Mouse (Mus musculus) intestine, embryonic 16.5 days (tissue): ENCODE measurements at regions not wholly inside any gene's neighbourhood (a gene's known extent, or its start where the extent isn't known, plus 50 kb on each side); places are given as distances from the start of the nearest gene placed in this dataset.

Experiments
- ATAC-seq: fragments of 200-750 bp; cut with Nextera tagmentation; 2 replicates; pipeline ENCODE4 v1.8.0; 2017; ENCODE audit warnings: moderate TSS enrichment, moderate library complexity
- H3K27ac ChIP-seq: fragments of 300-500 bp; sonication (generic); 2 replicates; pipeline ENCODE4 v1.5.1; 2014; ENCODE audit warnings: mild to moderate bottlenecking, low read length
- H3K27me3 ChIP-seq: fragments of 300-500 bp; sonication (generic); replicated peaks from 2 replicates; pipeline ENCODE4 v1.6.1; 2014; ENCODE audit warnings: low read length, control low read depth, mixed read lengths; ENCODE audit not compliant: control insufficient read depth, insufficient read depth
- H3K36me3 ChIP-seq: fragments of 300-500 bp; sonication (generic); 2 replicates; pipeline ENCODE4 v1.6.1; 2014; ENCODE audit warnings: low read length, control low read depth; ENCODE audit not compliant: control insufficient read depth, insufficient read depth
- H3K4me1 ChIP-seq: fragments of 300-500 bp; sonication (generic); 2 replicates; pipeline ENCODE4 v1.6.1; 2014; ENCODE audit warnings: low read length, control low read depth, mixed read lengths; ENCODE audit not compliant: control insufficient read depth, insufficient read depth
- H3K4me2 ChIP-seq: fragments of 300-500 bp; sonication (generic); 2 replicates; pipeline ENCODE4 v1.6.1; 2014; ENCODE audit warnings: low read depth, low read length, control low read depth
- H3K4me3 ChIP-seq: fragments of 300-500 bp; sonication (generic); 2 replicates; pipeline ENCODE4 v1.5.1; 2014; ENCODE audit warnings: mild to moderate bottlenecking, low read length
- H3K9ac ChIP-seq: fragments of 300-500 bp; sonication (generic); 2 replicates; pipeline ENCODE4 v1.6.1; 2014; ENCODE audit warnings: low read depth, low read length
- H3K9me3 ChIP-seq: fragments of 300-500 bp; sonication (generic); 2 replicates; pipeline ENCODE4 v1.6.1; 2016; ENCODE audit warnings: low read length, control low read depth; ENCODE audit not compliant: control insufficient read depth
- WGBS: fragments of 180-500 bp; shearing (Covaris S2); extraction: QIAGEN DNeasy Blood & Tissue Kit; methylation state at CpG from one replicate; pipeline ENCODE4 v1.1.7; 2014; 5-methylcytosine and 5-hydroxymethylcytosine counted together

DNA sequence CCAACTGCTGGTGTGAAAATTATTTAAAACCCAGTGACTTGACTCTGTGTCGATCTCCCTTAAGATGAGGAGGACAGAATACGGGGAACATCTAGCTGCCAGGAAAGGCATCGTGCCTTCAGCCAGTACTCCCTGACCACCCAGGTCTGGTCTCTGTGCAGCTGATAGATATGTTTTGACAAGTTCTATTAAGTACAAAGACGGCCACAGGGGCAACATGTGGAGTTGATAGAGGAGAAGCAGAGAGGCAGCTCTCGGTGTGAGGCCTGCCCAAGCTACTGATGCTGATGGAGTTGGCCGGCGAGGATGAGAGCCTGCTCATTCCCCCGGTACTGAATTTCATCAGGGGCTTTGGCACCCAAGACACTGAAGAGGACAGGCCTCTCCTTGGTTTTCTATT is 154.1 kb upstream of the 3110018I06Rik start:
- H3K27me3 ChIP-seq = no peaks in the 10 kb centered on the region
- ATAC-seq = no peak
- H3K27ac ChIP-seq = no peak overlapping the region
- H3K36me3 ChIP-seq = no peaks in the 10 kb centered on the region
- H3K4me3 ChIP-seq = no peak overlapping the region
- H3K4me2 ChIP-seq = no peak overlapping the region
- no peaks in the 10 kb centered on the region for H3K4me1 ChIP-seq
- 78% methylated on average over 8 of the region's 8 CpGs for WGBS
- H3K9ac ChIP-seq = no peak overlapping the region
- no peaks in the 10 kb centered on the region for H3K9me3 ChIP-seq

DNA sequence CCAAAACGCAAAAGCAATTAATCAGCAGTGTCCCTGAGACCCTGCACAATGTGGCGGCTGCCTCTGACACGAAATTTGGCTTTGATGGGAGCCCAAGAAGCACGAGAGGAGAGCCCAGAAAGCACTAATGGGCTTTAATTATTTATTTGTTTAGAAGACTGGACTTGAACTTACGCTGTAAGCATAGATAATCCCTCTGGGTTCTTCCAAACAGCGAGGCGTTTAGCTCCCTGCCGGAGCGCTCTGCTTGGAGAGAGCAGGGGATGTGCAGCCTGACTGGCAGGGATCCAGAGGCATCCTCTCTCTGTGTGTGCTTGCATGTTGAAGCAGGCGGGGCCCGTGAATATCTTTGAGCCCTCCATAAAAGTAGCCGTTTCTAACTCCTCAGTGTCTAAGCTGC is 153.3 kb upstream of the 3110018I06Rik start:
- ATAC-seq = no peak
- Histone ChIP-seq H3K27ac (no peak overlapping the region), H3K9ac (no peak overlapping the region), H3K27me3 (no peaks in the 10 kb centered on the region), H3K4me3 (no peak overlapping the region), H3K36me3 (no peaks in the 10 kb centered on the region), H3K4me2 (no peak overlapping the region), H3K9me3 (no peaks in the 10 kb centered on the region), H3K4me1 (no peaks in the 10 kb centered on the region)
- WGBS = 50% methylated on average over 12 of the region's 12 CpGs

DNA sequence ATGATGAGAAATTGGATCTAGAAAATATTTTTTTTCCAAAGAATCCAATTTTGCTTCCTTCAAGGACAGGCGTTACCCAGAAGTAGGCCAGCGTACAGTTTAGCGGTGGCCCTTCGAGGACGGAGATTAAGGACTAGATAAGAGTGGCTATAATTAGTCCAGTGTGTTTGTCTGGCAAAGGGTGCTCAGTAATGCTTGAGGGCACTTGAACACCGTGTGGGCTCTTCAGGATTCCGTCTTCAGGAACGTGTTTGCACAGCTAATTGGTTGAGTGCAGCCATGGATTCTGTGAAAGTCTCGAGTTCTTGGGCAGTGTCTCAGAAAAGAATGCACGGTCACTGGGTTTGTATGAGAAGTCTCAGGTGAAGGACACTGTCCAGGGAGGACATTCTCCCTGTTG is 149.7 kb upstream of the 3110018I06Rik start:
- H3K27ac ChIP-seq = no peak overlapping the region
- no peak overlapping the region for H3K4me2 ChIP-seq
- H3K36me3 ChIP-seq = no peaks in the 10 kb centered on the region
- ATAC-seq = no peak
- no peaks in the 10 kb centered on the region for H3K9me3 ChIP-seq
- H3K4me3 ChIP-seq = no peak overlapping the region
- H3K27me3 ChIP-seq = no peaks in the 10 kb centered on the region
- H3K9ac ChIP-seq = no peak overlapping the region
- H3K4me1 ChIP-seq = no peaks in the 10 kb centered on the region
- WGBS = 80% methylated on average over 10 of the region's 10 CpGs

DNA sequence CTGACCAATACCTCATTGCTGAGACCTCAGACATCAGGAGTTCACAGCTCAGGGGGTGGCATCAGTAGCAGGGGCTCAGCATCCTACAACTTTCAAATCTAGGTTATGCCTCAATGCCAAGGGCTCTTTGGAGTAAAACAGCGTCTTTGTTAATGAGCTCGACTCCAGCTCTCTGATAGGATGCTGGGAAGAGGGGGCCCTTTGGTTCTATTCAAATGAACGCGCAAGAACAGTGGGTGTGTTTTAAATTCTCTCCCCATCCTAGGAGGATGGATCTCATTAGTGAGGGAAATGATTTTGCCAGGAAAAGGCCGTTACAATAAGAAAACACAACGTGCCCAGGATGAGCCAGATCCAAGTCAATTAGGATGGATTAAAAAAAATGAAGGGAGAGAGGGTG is 132.2 kb upstream of the 3110018I06Rik start:
- 78% methylated on average over 6 of the region's 6 CpGs for WGBS
- H3K4me1 ChIP-seq = no peaks in the 10 kb centered on the region
- no peaks in the 10 kb centered on the region for H3K27me3 ChIP-seq
- no peak overlapping the region for H3K27ac ChIP-seq
- no peaks in the 10 kb centered on the region for H3K36me3 ChIP-seq
- no peak overlapping the region for H3K4me2 ChIP-seq
- no peak for ATAC-seq
- H3K4me3 ChIP-seq = no peak overlapping the region
- no peak overlapping the region for H3K9ac ChIP-seq
- H3K9me3 ChIP-seq = no peaks in the 10 kb centered on the region

DNA sequence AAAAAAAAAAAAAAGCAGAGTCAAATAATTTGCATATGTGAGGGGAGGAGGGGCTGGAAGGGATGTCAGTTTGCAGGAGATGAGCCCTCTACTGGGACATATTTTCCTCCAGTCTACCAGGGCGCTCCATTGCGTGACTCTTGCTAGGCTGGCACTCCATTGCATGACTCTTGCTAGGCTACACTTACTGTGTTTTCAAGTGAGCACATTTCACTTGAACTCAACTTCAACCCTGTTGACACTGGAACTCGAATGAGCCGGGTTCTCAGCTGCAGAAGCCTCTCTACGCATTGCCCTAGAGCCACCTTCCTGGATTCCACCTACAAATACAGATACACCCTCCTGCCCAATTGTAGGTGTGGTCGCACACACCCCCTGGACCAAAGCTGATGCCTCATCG is 131.5 kb upstream of the 3110018I06Rik start:
- no peak for ATAC-seq
- Histone ChIP-seq H3K9me3 (no peaks in the 10 kb centered on the region), H3K4me3 (no peak overlapping the region), H3K4me1 (no peaks in the 10 kb centered on the region), H3K36me3 (no peaks in the 10 kb centered on the region), H3K27me3 (no peaks in the 10 kb centered on the region), H3K27ac (no peak overlapping the region), H3K9ac (no peak overlapping the region), H3K4me2 (no peak overlapping the region)
- 88% methylated on average over 7 of the region's 7 CpGs for WGBS

DNA sequence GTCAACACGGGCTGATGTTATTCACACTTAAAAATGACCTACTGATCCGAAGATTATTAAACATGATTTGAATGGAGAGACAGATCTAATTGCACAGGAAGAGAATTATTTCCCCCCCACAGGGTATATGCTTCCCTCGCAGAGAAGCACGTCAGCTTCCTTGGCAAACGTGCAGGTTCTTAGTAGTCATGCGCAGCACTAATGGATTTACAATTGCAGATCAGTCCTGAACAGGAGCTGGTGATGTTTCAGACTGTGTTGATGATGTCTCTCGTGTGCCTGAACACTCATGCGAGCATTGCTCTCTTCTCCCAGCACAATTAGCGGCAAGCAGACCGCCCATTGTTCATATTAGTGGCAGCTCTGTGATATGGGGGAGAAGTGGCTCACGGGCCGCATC is 127.9 kb upstream of the 3110018I06Rik start:
- no peak overlapping the region for H3K4me2 ChIP-seq
- no peak overlapping the region for H3K27ac ChIP-seq
- no peaks in the 10 kb centered on the region for H3K4me1 ChIP-seq
- ATAC-seq = no peak
- no peaks in the 10 kb centered on the region for H3K36me3 ChIP-seq
- WGBS = 82% methylated on average over 12 of the region's 12 CpGs
- H3K9ac ChIP-seq = no peak overlapping the region
- no peaks in the 10 kb centered on the region for H3K27me3 ChIP-seq
- H3K4me3 ChIP-seq = no peak overlapping the region
- no peaks in the 10 kb centered on the region for H3K9me3 ChIP-seq

DNA sequence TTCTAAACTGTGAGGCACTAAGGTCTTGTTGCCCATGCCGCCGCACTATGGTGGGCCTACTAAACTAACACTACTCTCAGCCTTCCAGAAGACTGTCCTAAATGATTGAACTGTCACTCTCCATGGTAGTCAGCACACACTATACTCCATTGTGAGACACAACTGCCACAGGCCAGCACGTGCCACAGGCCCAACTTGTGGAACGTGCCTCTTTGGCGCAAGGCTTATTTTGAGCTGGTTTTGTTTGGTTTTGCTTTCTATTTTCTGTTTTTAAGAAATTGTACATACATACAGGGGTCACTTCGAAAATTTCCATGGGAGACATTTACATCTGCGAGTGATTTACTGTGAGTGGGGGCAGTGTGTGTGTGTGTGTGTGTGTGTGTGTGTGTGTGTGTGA is 126.8 kb upstream of the 3110018I06Rik start:
- no peak overlapping the region for H3K9ac ChIP-seq
- no peaks in the 10 kb centered on the region for H3K27me3 ChIP-seq
- no peak for ATAC-seq
- no peaks in the 10 kb centered on the region for H3K36me3 ChIP-seq
- H3K4me1 ChIP-seq = no peaks in the 10 kb centered on the region
- no peaks in the 10 kb centered on the region for H3K9me3 ChIP-seq
- H3K27ac ChIP-seq = no peak overlapping the region
- H3K4me2 ChIP-seq = no peak overlapping the region
- no peak overlapping the region for H3K4me3 ChIP-seq
- WGBS = 94% methylated on average over 7 of the region's 7 CpGs

DNA sequence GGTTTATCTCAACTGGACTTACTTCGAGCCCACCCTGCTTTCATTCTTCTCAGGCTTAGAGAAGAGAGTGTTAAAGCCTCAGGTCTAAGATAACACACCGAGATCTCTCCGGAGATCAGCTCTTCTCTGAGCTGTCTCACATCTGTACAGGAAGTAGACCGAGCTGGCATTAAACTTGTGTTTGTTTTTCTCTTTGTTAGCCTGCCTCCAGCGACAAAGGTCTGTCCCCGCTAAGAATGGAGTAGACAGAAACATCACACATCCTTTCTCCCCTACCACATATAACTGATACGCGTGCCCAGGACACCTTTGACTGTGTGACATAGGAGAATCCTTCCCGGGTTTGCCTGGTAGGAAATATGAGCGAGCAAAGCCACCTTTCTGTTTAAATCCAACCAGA is 126.3 kb upstream of the 3110018I06Rik start:
- no peaks in the 10 kb centered on the region for H3K27me3 ChIP-seq
- no peak overlapping the region for H3K9ac ChIP-seq
- H3K4me3 ChIP-seq = no peak overlapping the region
- H3K9me3 ChIP-seq = no peaks in the 10 kb centered on the region
- no peak overlapping the region for H3K27ac ChIP-seq
- no peaks in the 10 kb centered on the region for H3K4me1 ChIP-seq
- H3K36me3 ChIP-seq = no peaks in the 10 kb centered on the region
- ATAC-seq = no peak
- 77% methylated on average over 10 of the region's 10 CpGs for whole genome bisulfite sequencing
- H3K4me2 ChIP-seq = no peak overlapping the region

DNA sequence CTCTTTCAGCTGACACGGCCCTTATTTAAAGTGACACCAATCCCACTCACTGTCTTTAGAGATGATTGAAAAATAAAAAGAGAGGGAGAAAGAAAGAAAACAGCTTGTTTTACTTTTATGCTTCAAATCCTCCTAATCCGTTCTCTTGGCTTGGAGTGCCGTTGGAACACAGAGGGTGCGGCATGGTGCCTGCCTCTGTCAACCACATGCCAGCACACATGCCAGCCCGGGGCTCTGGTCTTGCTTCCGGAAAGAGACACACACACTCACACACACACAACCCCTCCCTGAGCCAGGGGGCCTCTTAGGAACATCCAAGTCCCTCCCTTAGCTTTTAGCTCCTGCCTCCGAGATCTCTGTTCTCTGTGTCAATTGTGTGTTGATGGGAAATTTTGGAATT is 116.2 kb upstream of the 3110018I06Rik start:
- Histone ChIP-seq H3K4me1 (no peaks in the 10 kb centered on the region), H3K4me2 (no peak overlapping the region), H3K9me3 (no peaks in the 10 kb centered on the region), H3K27ac (no peak overlapping the region), H3K36me3 (no peaks in the 10 kb centered on the region), H3K4me3 (no peak overlapping the region), H3K27me3 (no peaks in the 10 kb centered on the region), H3K9ac (no peak overlapping the region)
- 82% methylated on average over 7 of the region's 7 CpGs for WGBS
- no peak for ATAC-seq

DNA sequence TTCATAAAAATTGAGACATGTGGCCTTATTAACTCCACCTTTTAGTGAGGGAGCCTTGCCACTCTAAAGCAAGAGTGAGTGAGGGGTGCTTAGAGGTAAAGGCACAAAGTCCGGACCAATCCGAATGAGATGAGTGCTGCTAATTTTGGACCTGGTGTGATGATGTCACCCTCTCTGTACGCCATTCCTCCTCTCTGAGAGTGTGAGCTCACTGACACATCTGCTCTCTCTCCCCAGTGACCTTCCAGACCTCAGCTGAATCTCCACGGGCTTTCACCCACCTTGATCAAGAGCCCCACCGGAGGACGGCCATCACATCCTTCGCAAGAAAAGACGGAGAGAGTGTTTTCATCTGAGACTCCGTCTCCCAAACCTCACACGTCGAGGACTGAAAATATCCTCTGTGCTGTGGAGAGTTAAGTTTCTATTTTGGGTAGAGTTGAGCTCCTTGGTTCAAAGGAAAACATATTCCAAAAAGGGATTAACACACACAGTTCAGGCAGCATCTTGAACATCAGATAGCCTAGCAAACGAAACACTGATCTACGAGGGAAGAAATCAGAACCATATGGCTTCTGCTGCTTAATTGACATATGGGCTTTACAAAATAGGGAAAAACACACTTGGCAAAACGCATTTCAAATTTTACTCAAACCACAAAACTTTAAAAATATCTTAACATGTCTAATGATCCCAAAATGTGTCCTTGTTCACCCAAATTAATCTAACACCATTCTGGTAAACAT is 96.2 kb upstream of the 3110018I06Rik start:
- Histone ChIP-seq H3K4me1 (no peaks in the 10 kb centered on the region; the same call in 1 of the 2 replicates), H3K4me3 (no peak overlapping the region)
- 76% methylated on average over 14 of the region's 14 CpGs for WGBS

More for the DNA sequence above, 96.2 kb upstream of the 3110018I06Rik start:
- Histone ChIP-seq H3K36me3 (no peaks in the 10 kb centered on the region), H3K9ac (no peak overlapping the region), H3K27ac (no peak overlapping the region), H3K9me3 (no peaks in the 10 kb centered on the region), H3K4me2 (no peak overlapping the region), H3K27me3 (no peaks in the 10 kb centered on the region)
- ATAC-seq = no peak
